Mouse (Mus musculus): ENCODE measurements around the gene Gart.

DNA sequence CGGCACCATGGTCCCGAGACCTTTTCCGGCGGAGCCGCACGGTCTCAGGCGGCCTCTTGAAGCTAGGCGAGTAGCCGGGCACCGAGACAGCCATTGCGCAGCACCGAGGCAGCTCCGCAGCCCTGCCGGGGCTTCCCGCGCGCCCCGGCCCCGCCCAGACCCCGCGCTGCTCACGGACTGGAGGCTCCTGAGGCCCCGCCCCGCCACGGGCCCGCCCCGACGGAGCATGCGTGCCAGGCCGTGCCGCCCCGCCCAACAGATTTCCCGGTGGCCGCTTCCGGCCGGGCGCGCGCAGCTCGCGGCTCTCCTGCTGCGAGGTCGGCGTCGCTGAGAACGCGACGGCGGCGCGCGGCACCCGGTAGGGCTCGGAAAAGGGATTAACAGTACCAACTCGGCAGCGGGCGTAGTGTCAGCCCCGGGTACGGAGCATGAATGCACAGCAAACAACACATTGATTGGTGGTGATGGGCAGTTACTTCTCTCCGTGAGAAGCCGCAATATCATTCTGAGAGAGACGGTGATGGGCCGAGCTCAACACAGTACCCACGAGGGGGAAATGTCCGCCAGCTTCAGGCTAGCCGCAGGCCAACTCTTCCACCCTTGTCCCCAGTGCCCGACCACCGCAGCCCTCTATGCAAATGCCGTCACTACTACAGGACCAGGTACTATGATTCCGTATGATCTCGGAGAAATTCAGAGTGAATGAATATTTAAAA lies 42.0 kb upstream of the Gart start, which contains the start of gene Donson:
- TF ChIP-seq CTCF (IDR thresholded peaks at IDR 0.05; ENCODE audit: extremely low read depth, insufficient read depth, low read length) = no peak
- TF ChIP-seq POLR2A (IDR thresholded peaks at IDR 0.05; ENCODE audit: extremely low read depth, insufficient read depth, low read length) = peak; percentile 61; the same call in 1 of the 2 replicates
